Mouse (Mus musculus) myocyte (in vitro differentiated cells): ENCODE measurements around the gene Trpc1. TPM values are rescaled to one million over a fixed set of nuclear protein-coding genes. Genes with fewer than 3 reads are reported as not detected.

Experiments
- H3K27me3 ChIP-seq: one replicate; pipeline ENCODE4 v1.6.1; 2011; ENCODE audit not compliant: control insufficient read depth, insufficient read depth, insufficient read length
- H3K36me3 ChIP-seq: one replicate; pipeline ENCODE4 v1.6.1; 2011; ENCODE audit not compliant: control insufficient read depth, insufficient read depth
- H3K4me2 ChIP-seq: one replicate; pipeline ENCODE4 v1.6.1; 2011; ENCODE audit warnings: low read depth, control low read depth
- H3K4me3 ChIP-seq: one replicate; pipeline ENCODE4 v1.5.1; 2011; ENCODE audit warnings: mild to moderate bottlenecking, control low read depth, moderate library complexity
- H3K79me2 ChIP-seq: one replicate; pipeline ENCODE4 v1.6.1; 2011; ENCODE audit not compliant: control insufficient read depth, insufficient read depth
- H3ac ChIP-seq: one replicate; pipeline ENCODE4 v1.6.1; 2011; ENCODE audit not compliant: control insufficient read depth, insufficient read length
- CEBPB ChIP-seq: IDR thresholded peaks from 2 replicates; pipeline ENCODE4 v1.6.1; 2011; ENCODE audit warnings: mild to moderate bottlenecking, moderate library complexity; ENCODE audit not compliant: poor library complexity, insufficient read depth, severe bottlenecking
- E2F4 ChIP-seq: IDR thresholded peaks from one replicate; pipeline ENCODE4 v1.6.1; 2011; ENCODE audit warnings: mild to moderate bottlenecking, control low read depth, moderate library complexity; ENCODE audit not compliant: insufficient read depth
- MAX ChIP-seq: IDR thresholded peaks from one replicate; pipeline ENCODE4 v1.6.1; 2011; ENCODE audit warnings: low read depth, mild to moderate bottlenecking, control low read depth
- MYOD1 ChIP-seq, 3 experiments: IDR thresholded peaks; one replicate each; pipeline ENCODE4 v1.6.1; 2011; ENCODE audit warnings: control low read depth in 2 of 3, low read depth in 2 of 3, mild to moderate bottlenecking in 2 of 3, moderate library complexity in 1 of 3; ENCODE audit not compliant: insufficient read length in 2 of 3, control insufficient read depth in 1 of 3
- MYOG ChIP-seq, 3 experiments: IDR thresholded peaks; one replicate each; pipeline ENCODE4 v1.6.1; 2011; ENCODE audit warnings: control low read depth in 2 of 3, low read depth in 2 of 3, mild to moderate bottlenecking in 2 of 3; ENCODE audit not compliant: insufficient read length in 2 of 3, control insufficient read depth in 1 of 3, insufficient read depth in 1 of 3
- POLR2A ChIP-seq: IDR thresholded peaks from one replicate; pipeline ENCODE4 v1.6.1; 2011; ENCODE audit warnings: low read depth, mild to moderate bottlenecking, control low read depth, moderate library complexity; ENCODE audit not compliant: insufficient read length
- POLR2AphosphoS2 ChIP-seq: IDR thresholded peaks from one replicate; pipeline ENCODE4 v1.6.1; 2011; ENCODE audit warnings: low read depth, control low read depth; ENCODE audit not compliant: insufficient read length
- REST ChIP-seq: IDR thresholded peaks from one replicate; pipeline ENCODE4 v1.6.1; 2011; ENCODE audit warnings: mild to moderate bottlenecking, control low read depth, moderate library complexity; ENCODE audit not compliant: insufficient read depth, insufficient read length
- SRF ChIP-seq: IDR thresholded peaks from one replicate; pipeline ENCODE4 v1.6.1; 2011; ENCODE audit warnings: low read depth; ENCODE audit not compliant: control insufficient read depth, insufficient read length
- TCF12 ChIP-seq: IDR thresholded peaks from one replicate; pipeline ENCODE4 v1.6.1; 2011; ENCODE audit warnings: mild to moderate bottlenecking, control low read depth; ENCODE audit not compliant: poor library complexity, insufficient read depth, severe bottlenecking
- TCF3 ChIP-seq: IDR thresholded peaks from one replicate; pipeline ENCODE4 v1.6.1; 2011; ENCODE audit warnings: low read depth, control low read depth; ENCODE audit not compliant: insufficient read length
- USF1 ChIP-seq: IDR thresholded peaks from one replicate; pipeline ENCODE4 v1.6.1; 2011; ENCODE audit warnings: low read depth, mild to moderate bottlenecking, control low read depth, moderate library complexity
- polyA plus RNA-seq: library from polyadenylated mRNA; unstranded; fragments of >200 nt; fragmentation: generic; extraction: Trizol; gene quantifications from one replicate; pipeline ENCODE4 v1.2.1, GENCODE M21; 2012; ENCODE audit warnings: missing spikeins

Trpc1 gene
- polyA plus RNA-seq, 1 experiment, result 0.96 TPM

DNA sequence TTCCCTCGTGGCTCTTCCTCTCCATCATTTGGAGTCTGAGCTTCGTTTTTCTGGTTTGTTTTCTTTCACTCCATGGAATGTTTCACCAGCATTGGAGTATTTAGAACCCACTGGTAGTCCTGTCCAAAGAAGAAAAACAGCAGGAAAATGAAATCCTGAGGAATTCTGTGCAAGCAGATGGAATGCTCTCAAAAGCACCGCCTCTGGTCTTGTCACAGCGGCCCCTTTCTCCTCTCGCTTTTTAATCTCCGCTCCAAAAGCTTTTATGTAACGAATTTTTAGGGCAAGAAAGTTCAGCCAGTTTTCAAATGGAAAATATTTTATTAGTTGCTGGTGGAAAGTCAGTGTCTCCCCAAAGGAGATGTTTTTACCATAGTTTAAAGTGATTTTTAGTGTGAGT lies 70.2 kb downstream of the Trpc1 start:
- H3K4me2 ChIP-seq, result no peak overlapping the region
- H3K27me3 ChIP-seq, result no peaks in the 10 kb centered on the region
- H3K79me2 ChIP-seq, result no peaks in the 10 kb centered on the region
- peaks cover 2% of the 10 kb centered on the region for H3K36me3 ChIP-seq
- H3ac ChIP-seq, result no peak overlapping the region
- TF ChIP-seq MYOD1 (IDR thresholded peaks at IDR 0.05; ENCODE audit: control insufficient read depth in 1 of 3, insufficient read length in 2 of 3, low read depth in 2 of 3) (no peak), REST (no peak), TCF12 (no peak), CEBPB (no peak), MAX (no peak), E2F4 (no peak), TCF3 (no peak), POLR2A (no peak), POLR2AphosphoS2 (no peak), SRF (no peak), USF1 (no peak), MYOG (IDR thresholded peaks at IDR 0.05; ENCODE audit: control insufficient read depth in 1 of 3, insufficient read depth in 1 of 3, insufficient read length in 2 of 3, low read depth in 2 of 3) (no peak)
- H3K4me3 ChIP-seq, result no peak overlapping the region

DNA sequence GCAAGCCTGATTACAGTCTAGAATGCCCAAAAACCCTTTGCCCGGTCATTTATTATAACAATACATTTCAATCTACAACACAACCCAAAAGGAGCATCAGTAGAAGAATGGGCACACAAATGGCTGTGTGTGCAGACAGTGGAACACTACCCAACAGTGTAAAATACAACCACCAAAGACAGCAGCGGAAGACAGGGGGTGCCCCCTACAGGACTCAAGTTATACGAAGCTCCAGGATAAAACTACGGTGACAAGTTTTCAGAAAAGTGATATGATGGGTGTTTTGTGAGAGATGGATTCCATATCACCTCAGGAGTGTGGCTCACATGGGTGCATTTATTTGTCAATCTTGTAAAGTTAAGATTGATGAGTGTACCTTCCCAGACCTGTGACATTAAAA lies 74.2 kb downstream of the Trpc1 start:
- Histone ChIP-seq H3K79me2 (no peaks in the 10 kb centered on the region), H3K36me3 (no peaks in the 10 kb centered on the region), H3K4me3 (no peak overlapping the region), H3K27me3 (no peaks in the 10 kb centered on the region), H3ac (no peak overlapping the region), H3K4me2 (no peak overlapping the region)
- TF ChIP-seq MAX (no peak), TCF3 (no peak), SRF (no peak)

DNA sequence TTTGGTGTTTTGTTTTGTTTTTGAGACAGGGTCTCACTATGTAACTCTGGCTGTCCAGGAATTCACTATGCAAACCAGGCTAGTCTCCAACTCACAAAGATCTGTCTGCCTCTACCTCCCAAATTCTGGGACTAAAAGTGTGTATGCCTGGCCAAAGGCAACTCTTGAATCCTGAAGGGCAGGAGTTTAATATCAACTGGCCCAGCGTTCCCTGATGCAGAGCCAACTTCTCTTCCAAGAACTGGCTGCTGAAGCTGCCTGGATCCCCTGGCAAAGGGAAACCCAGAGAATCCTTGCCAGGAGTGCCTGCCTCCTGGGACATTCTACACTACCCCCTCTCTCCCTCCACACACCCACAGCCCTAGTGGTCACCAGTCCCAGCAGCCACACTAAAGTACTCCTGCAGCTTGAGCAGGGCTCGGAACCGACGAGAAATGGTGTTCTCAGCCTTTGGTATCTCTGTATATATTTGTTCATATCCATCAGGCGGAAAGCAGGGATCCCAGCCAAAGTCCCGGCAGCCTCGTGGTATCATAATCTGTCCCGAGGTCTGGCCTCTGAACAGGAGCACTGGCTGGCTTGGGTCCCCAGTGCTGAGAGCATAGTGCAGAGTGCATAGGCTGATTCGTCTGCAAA lies 75.0 kb downstream of the Trpc1 start:
- Histone ChIP-seq H3K36me3 (no peaks in the 10 kb centered on the region), H3K27me3 (no peaks in the 10 kb centered on the region), H3K4me3 (no peak overlapping the region), H3K79me2 (no peaks in the 10 kb centered on the region), H3K4me2 (no peak overlapping the region), H3ac (no peak overlapping the region)
- TF ChIP-seq REST (no peak), POLR2AphosphoS2 (no peak), MAX (no peak), MYOG (IDR thresholded peaks at IDR 0.05; ENCODE audit: control insufficient read depth in 1 of 3, insufficient read depth in 1 of 3, insufficient read length in 2 of 3, low read depth in 2 of 3) (no peak), TCF12 (no peak), CEBPB (no peak), TCF3 (no peak)

DNA sequence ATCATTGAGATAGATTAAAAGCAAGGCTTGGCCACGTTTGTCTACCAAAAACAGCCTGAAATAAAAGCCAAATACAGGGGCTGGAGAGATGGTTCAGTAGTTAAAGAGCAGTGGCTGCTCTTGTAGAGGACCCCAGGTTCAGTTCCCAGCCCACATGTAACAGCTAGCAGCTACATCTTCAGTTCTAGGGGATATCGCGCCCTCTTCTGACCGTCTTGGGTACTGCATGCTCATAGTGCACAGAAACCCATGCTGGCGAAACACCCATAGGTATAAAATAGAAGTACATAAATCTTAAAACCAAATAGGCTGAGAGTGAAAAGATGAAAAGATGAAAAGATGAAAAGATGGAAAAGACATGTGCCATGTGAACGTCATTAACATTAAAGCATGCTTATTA lies 77.4 kb downstream of the Trpc1 start:
- Histone ChIP-seq H3K4me2 (no peak overlapping the region), H3K79me2 (no peaks in the 10 kb centered on the region), H3ac (no peak overlapping the region), H3K36me3 (no peaks in the 10 kb centered on the region), H3K27me3 (no peaks in the 10 kb centered on the region), H3K4me3 (no peak overlapping the region)
- TF ChIP-seq MAX, result no peak
- no peak for TF ChIP-seq MYOD1 (IDR thresholded peaks at IDR 0.05; ENCODE audit: control insufficient read depth in 1 of 3, insufficient read length in 2 of 3, low read depth in 2 of 3)
- TF ChIP-seq POLR2A, result no peak
- no peak for TF ChIP-seq CEBPB
- no peak for TF ChIP-seq SRF

DNA sequence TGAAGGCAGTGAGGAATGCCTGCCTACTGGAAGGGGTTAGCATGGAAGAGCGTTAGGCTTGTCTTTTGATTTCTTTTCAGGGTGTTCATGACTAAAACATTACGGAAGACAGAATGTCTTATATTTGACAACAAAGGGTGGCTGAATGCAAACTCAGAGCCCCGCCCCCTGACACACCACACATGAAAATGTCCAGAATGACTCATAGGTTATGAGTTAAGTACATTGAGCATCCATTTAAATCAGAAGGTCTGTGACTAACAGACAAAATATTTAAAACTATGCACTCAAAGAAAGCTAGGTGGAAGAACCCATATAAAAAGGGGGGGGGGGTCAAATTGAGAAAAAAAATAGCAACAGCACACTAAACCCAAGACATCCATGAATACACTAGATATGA lies 77.8 kb downstream of the Trpc1 start:
- Histone ChIP-seq H3K4me3 (no peak overlapping the region), H3K4me2 (no peak overlapping the region), H3K36me3 (no peaks in the 10 kb centered on the region), H3K27me3 (no peaks in the 10 kb centered on the region), H3ac (no peak overlapping the region), H3K79me2 (no peaks in the 10 kb centered on the region)
- TF ChIP-seq E2F4, result no peak
- no peak for TF ChIP-seq REST
- no peak for TF ChIP-seq POLR2A
- TF ChIP-seq MAX, result no peak
- TF ChIP-seq USF1, result no peak
- TF ChIP-seq MYOD1 (IDR thresholded peaks at IDR 0.05; ENCODE audit: control insufficient read depth in 1 of 3, insufficient read length in 2 of 3, low read depth in 2 of 3), result no peak
- no peak for TF ChIP-seq CEBPB
- TF ChIP-seq MYOG (IDR thresholded peaks at IDR 0.05; ENCODE audit: control insufficient read depth in 1 of 3, insufficient read depth in 1 of 3, insufficient read length in 2 of 3, low read depth in 2 of 3), result no peak
- no peak for TF ChIP-seq TCF12

DNA sequence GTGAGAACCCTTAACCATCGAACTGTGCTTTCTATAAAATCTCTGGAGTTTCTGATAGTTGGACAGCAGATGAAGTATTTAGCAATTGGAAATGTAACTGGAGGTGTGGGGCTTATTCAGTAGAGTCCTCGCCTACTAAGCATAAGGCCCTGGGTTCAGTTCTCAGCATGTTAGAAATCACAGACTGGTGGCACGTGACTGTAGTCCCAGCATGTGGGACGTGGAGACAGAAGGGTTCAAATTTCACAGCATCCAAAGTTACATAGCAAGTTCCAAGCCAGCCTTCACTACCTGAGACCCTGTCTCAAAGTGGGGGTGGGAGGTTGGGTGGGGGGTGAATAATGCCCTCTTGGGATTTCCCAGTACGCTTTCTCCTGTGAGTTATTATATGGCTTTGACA lies 81.9 kb downstream of the Trpc1 start:
- no peak overlapping the region for H3K4me2 ChIP-seq
- no peaks in the 10 kb centered on the region for H3K27me3 ChIP-seq
- H3K36me3 ChIP-seq, result no peaks in the 10 kb centered on the region
- TF ChIP-seq POLR2AphosphoS2 (no peak), TCF3 (no peak), POLR2A (no peak), MYOD1 (IDR thresholded peaks at IDR 0.05; ENCODE audit: control insufficient read depth in 1 of 3, insufficient read length in 2 of 3, low read depth in 2 of 3) (no peak), E2F4 (no peak)
- H3K79me2 ChIP-seq, result no peaks in the 10 kb centered on the region
- H3ac ChIP-seq, result no peak overlapping the region
- H3K4me3 ChIP-seq, result no peak overlapping the region
